Mouse (Mus musculus) spleen, embryonic (tissue): ENCODE measurements around the gene Tmem50a.

Experiments
- CTCF ChIA-PET: fragments of 350-600 bp; sonication (Branson Sonifier 250); formaldehyde crosslinking; loops from one replicate; lab custom pipeline; 2022; lab: Charles Lee

Tmem50a gene

GRCm38 (mm10) chr4:134883266-134883665 is 31.6 kb downstream of the Tmem50a start:
- CTCF ChIA-PET = no interaction called here

GRCm38 (mm10) chr4:134880041-134880440 is 34.8 kb downstream of the Tmem50a start:
- CTCF ChIA-PET = interaction anchor here (0.6 to 1.6 kb wide), 2 partner anchors 31 to 46 kb away, joined by 3 to 11 read pairs; no protein-coding TSS in a partner anchor

- CTCF ChIA-PET = interaction anchor here (0.5 to 1.6 kb wide), 2 partner anchors 31 to 67 kb away, joined by 3 read pairs; no protein-coding TSS in a partner anchor
Observed at GRCm38 (mm10) chr4:134879410-134879981, 35.3 kb downstream of the Tmem50a start.

DNA sequence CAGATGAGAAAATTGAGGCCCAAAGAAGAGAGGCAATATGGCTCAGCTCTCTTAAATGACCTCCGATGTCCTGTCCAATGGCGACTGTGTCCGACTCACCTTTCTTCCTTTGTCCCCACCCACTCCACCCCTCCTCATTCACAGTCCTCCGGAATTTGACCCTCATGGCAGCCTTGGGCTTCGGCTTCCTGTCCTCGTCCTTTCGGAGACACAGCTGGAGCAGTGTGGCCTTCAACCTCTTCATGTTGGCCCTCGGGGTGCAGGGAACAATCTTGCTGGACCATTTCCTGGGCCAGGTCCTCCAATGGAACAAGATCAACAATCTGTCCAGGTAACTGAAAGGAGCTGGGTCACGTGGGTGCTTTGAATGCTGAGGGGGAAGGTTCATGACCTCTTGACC is 38.7 kb downstream of the Tmem50a start:
- CTCF ChIA-PET = interaction anchor here (0.6 kb wide), 1 partner anchor 9 kb away, joined by 4 read pairs; no protein-coding TSS in a partner anchor

DNA sequence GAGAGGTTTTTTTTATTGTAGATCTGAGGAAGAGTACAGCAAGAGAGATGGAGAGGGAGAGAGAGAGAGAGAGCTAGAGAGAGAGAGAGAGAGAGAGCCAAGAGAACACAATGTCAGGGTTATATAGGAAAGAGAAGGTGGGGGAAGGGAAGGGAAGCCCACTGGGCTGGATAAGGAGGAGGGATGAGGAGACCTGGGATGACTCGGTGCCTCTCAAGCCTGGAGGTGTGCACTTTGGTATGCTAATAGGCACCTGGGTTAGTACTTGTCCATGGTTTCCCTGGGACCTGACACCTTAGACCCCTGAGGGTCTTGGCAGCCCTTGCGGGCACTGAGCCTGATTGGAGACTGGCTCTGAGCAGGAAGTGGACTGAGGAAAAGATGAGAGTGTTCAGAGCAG is 42.9 kb downstream of the Tmem50a start:
- CTCF ChIA-PET = no interaction called here

DNA sequence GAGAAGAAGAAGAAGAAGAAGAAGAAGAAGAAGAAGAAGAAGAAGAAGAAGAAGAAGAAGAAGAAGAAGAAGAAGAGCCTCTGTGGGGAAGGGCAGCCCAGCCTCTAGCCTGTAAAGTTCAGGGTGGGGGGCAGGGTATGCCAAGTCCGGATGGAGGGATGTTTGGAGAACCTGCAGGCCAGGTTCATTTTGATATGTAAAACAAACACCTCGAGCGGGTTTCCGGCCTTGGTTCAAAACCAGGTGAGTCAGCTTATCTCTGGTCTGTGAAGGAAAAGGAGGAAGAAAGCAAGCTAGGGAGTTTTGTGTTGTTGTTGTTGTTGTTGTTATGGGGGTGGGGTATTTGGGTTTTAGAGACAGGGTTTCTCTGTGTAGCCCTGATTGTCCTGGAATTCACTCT is 43.3 kb downstream of the Tmem50a start:
- CTCF ChIA-PET = no interaction called here

DNA sequence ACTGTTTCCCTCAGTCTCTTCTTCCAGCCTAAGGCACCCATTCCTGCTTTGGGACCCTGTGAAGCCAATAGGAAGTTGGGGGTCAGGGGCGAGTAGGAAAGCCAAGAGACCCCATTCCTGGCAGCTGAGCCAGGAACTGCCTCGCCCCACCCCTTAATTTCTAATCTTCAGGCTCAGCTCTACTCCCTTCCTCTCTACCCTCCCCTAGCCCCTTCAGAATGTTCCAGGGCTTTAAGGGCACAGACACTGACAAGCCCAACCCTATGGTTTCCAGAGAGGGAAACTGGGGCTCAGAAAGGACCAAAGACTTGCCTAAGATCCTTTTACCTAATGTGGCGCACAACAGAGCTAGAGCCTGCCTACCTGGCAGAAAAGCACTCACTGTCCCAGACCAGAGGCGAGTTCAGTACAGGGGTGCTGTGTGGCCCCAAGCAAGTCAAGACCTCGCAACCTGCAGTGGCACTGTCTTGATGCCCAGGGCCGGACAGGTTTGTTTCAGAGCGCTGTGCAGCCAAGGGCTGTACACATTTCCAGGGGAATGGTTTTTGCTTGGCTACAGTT is 44.9 kb downstream of the Tmem50a start:
- CTCF ChIA-PET = no interaction called here

- CTCF ChIA-PET = no interaction called here
Observed at GRCm38 (mm10) chr4:134869068-134869730, 45.6 kb downstream of the Tmem50a start.

- CTCF ChIA-PET = no interaction called here
Observed at GRCm38 (mm10) chr4:134868490-134868889, 46.3 kb downstream of the Tmem50a start.

DNA sequence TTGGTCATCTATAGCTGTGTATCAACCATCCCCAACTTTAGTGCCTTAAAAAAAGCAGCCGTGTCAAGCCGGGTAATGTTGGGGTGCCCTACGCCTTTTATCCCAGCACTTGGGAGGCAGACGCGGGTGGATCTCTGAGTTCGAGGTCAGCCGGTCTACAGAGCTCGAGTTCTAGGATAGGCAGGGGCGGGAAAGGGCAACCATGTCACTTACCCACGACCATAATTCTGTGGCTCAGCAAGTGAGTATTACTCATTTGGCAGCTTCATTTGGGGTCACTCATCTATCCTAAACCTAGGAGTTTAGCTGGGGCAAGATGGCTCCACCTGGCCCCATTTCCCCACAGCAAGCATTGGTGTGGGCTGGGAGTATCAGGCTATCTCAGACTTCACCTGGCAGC is 46.8 kb downstream of the Tmem50a start:
- CTCF ChIA-PET = no interaction called here

- CTCF ChIA-PET = no interaction called here
Observed at GRCm38 (mm10) chr4:134867661-134868060, 47.2 kb downstream of the Tmem50a start.

DNA sequence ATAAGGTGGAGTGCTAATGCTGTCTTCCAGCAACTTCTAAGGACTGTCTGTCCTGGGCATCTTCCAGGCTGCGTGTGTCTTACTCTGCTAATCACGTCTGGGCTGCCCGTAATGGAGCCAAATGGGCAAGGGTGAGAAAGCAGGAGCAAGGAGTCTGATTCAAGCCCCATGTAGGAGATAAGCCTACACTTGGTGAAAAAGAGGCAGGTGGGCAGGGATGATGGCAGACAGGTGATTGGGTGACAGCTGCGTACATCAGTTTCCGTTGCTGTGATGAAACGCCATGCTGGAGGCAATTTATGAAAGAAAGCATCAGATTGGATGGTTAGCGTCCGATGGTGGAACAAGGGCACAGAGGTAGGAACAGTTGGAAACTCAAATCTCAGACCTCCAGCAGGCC is 47.6 kb downstream of the Tmem50a start:
- CTCF ChIA-PET = no interaction called here

DNA sequence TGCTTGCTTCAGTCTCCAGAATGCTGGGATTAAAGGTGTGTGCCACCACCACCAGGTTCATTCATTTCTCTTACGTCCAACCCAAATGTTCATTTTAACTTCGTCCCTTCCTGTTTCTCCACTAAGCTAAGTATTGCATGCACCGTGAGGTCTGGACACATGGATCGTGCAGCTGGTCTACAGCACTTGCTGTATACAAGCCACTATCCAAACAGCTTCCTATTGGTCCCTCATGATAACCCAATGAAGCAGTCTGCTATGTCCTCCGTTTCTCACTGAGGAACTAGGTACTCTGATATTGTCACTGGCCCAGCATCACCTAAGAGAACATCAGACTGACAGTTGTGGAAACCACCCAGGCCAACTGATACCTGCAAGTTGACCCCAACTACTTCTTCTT is 49.0 kb downstream of the Tmem50a start:
- CTCF ChIA-PET = no interaction called here

DNA sequence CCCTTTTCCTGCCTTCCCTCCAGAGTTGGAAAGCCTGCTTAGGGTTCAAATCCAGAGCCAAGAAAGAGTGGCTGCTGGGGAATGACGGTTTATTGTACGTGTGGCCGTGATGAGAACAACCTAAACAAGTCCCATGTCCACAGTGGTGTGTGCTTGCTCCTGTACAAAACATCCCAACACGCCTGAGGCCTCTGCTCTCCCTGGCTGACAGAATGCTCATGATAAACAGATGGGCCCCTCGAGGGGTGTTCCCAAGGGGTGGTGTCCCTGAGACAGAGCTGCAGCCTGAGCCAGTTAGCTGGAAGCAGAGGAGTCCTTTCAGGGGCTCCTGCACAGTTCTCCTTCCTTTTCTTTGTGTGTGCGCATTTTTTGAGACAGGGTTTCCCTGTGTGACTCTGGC is 49.5 kb downstream of the Tmem50a start:
- CTCF ChIA-PET = no interaction called here

DNA sequence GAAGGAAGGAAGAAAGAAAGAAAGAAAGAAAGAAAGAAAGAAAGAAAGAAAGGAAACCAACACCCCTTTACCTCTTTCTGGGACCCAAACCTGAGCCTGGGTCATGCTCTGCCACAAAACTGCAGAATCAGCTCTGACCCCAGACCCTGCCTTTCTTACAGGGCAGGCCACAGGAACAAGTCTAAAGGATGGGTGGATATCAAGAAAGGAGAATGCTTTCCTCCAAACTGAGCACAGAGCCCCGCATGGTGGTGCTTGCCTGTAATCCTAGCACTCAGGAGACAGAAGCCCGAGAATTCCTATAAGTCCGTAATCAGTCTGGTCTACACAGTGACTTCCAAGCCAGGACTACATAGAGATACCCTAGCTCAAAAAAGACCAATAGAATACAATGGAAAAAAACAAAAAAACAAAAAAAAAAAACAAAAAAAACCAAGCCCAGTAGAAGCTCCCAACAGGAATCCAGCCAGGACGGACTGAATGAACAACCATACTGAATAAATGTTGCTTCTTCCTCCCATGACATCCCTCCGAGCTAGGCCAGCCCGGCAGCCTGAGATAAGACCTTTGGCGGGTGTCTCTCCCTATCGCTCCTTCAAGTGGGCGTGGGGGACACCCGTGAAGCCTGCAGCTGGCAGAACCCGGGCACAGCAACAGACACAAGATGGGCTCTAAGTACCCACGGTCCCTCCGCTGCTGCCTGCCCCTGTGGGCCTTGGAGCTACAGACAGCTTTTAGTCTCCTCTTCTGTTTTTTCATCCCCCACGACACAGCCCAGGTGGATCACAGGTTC is 50.7 kb downstream of the Tmem50a start, which contains the start of gene Rhd:
Gene Rhd, plus strand, starts transcription at position 600 of the 793 bp plus-strand sequence.
- CTCF ChIA-PET = interaction anchor here (0.6 kb wide), 1 partner anchor 76 kb away, joined by 3 read pairs; no protein-coding TSS in a partner anchor

- CTCF ChIA-PET = no interaction called here
Observed at GRCm38 (mm10) chr4:134862996-134863395, 51.8 kb downstream of the Tmem50a start.

DNA sequence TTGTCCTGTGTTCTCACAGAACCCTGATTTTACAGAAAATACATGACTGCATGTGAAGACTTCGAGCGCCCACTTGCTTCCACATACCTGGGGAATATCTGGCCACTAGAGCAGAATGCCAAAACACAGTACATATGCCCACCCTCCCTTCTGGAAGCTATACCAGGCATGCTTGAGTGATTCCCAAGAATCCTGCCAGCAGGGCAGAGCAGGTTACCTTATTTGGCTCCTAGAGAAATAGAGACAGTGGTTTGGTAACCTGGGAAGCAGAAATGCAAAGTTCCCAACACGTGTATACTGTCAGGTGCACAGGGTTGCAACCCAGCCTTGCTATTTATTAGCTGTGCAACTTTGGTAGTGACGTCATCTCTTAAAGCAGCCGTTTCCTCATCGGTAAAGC is 52.9 kb downstream of the Tmem50a start:
- CTCF ChIA-PET = no interaction called here

- CTCF ChIA-PET = no interaction called here
Observed at GRCm38 (mm10) chr4:134858494-134858893, 56.3 kb downstream of the Tmem50a start.

DNA sequence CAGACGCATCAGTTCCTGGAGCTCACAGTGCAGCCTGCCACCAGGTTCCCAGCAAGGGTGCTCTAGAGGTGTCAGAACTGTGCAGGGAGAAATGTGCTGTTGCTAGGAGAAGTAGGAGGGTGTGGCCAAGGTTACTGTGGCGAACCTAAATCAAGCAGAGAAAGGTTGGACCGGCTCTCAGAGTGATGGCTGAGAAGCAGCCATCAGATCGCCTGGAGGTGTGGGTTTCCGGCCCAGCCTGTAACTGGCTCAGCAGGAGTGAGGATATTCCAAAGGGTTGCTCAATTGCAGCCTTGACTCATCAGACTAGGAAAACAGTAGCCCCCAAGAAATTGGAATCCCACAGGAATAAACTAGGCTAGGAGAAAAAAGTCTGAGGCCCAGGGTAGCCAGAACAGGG is 58.3 kb downstream of the Tmem50a start:
- CTCF ChIA-PET = no interaction called here

DNA sequence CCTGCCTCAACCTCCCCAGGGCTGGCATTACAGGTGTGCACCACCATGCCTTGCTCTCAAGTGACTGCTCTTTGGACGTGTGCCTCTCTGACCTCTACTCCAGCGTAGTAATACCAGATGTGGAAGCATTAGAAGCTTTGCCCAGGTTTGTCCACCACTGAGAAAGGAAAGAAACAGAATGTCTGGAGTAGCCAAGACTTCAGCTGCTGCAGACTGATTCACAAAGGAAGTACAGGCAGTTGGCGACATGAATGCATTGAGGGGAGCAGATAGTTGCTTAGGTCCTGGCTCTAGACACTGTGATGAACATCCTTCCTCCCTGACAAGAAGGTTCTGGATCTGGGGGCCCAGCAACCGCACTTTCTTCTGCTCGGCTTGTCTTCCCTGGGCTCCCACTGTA is 58.8 kb downstream of the Tmem50a start:
- CTCF ChIA-PET = no interaction called here

GRCm38 (mm10) chr4:134855371-134855770 is 59.5 kb downstream of the Tmem50a start:
- CTCF ChIA-PET = interaction anchor here (0.7 kb wide), 1 partner anchor 62 kb away, joined by 3 read pairs; no protein-coding TSS in a partner anchor
